Mouse (Mus musculus) intestine, postnatal 0 days (tissue): ENCODE data around the gene Arhgef15. TPM values are rescaled to one million over a fixed set of nuclear protein-coding genes. Genes with fewer than 3 reads are reported as not detected.
"Not testable (repeated sequence)": the region's sequence is repeated elsewhere in the genome, so short reads cannot be mapped to it uniquely, and the experiment has no call there.

Source experiments
- ATAC-seq: fragments of 200-750 bp; cut with Nextera tagmentation; 2 replicates; pipeline ENCODE4 v1.8.0; 2017; ENCODE audit warnings: mild to moderate bottlenecking, moderate TSS enrichment, moderate library complexity
- H3K27ac ChIP-seq: fragments of 300-500 bp; sonication (generic); 2 replicates; pipeline ENCODE4 v1.5.1; 2014; ENCODE audit warnings: mild to moderate bottlenecking, low read depth, low read length, moderate library complexity
- H3K27me3 ChIP-seq: fragments of 300-500 bp; sonication (generic); replicated peaks from 2 replicates; pipeline ENCODE4 v1.6.1; 2014; ENCODE audit warnings: low read length, mixed read lengths; ENCODE audit not compliant: control insufficient read depth, insufficient read depth
- H3K36me3 ChIP-seq: fragments of 300-500 bp; sonication (generic); 2 replicates; pipeline ENCODE4 v1.6.1; 2014; ENCODE audit warnings: mild to moderate bottlenecking, moderate library complexity; ENCODE audit not compliant: control insufficient read depth, insufficient read depth
- H3K4me1 ChIP-seq: fragments of 300-500 bp; sonication (generic); replicated peaks from 2 replicates; pipeline ENCODE4 v1.6.1; 2014; ENCODE audit warnings: antibody characterized with exemption, low read length, mixed read lengths; ENCODE audit not compliant: control insufficient read depth, insufficient read depth
- H3K4me2 ChIP-seq: fragments of 300-500 bp; sonication (generic); replicated peaks from 2 replicates; pipeline ENCODE4 v1.6.1; 2014; ENCODE audit warnings: low read depth, mild to moderate bottlenecking, moderate library complexity
- H3K4me3 ChIP-seq: fragments of 300-500 bp; sonication (generic); 2 replicates; pipeline ENCODE4 v1.5.1; 2014; ENCODE audit warnings: low read depth, low read length
- H3K9ac ChIP-seq: fragments of 300-500 bp; sonication (generic); 2 replicates; pipeline ENCODE4 v1.6.1; 2014; ENCODE audit warnings: mild to moderate bottlenecking, low read depth, low read length
- H3K9me3 ChIP-seq: fragments of 300-500 bp; sonication (generic); 2 replicates; pipeline ENCODE4 v1.6.1; 2016; ENCODE audit warnings: mixed run types; ENCODE audit not compliant: control insufficient read depth
- CTCF ChIP-seq: sonication (generic); IDR thresholded peaks from 2 replicates; pipeline ENCODE4 v1.5.1; 2016; ENCODE audit warnings: low read depth, mild to moderate bottlenecking, control low read depth, antibody characterized with exemption, moderate library complexity
- WGBS: fragments of 180-500 bp; shearing (Covaris S2); extraction: QIAGEN DNeasy Blood & Tissue Kit; methylation state at CpG from one replicate; pipeline ENCODE4 v1.1.7; 2014; 5-methylcytosine and 5-hydroxymethylcytosine counted together
- polyA plus RNA-seq: library from polyadenylated mRNA; unstranded; fragments of >200 nt; fragmentation: Nextera tagmentation; extraction: Ambion mirVana; gene quantifications from 2 replicates; pipeline ENCODE4 v1.2.1, GENCODE M21; 2015

Gene Arhgef15
- polyA plus RNA-seq, 1 experiment from 2014 or later, result 2.6 TPM

- H3K36me3 ChIP-seq, result no peaks in the 10 kb centered on the region
- TF ChIP-seq CTCF, result no peak
- ATAC-seq, result no peak
- 91% methylated on average over 1 of the region's 1 CpGs for WGBS
- no peak overlapping the region for H3K4me2 ChIP-seq
- H3K9me3 ChIP-seq, result no peaks in the 10 kb centered on the region
- H3K4me3 ChIP-seq, result no peak overlapping the region
- H3K27me3 ChIP-seq, result no peaks in the 10 kb centered on the region
- peaks cover 6% of the 10 kb centered on the region for H3K4me1 ChIP-seq
- no peak overlapping the region for H3K9ac ChIP-seq
- no peak overlapping the region for H3K27ac ChIP-seq
Measured at GRCm38 (mm10) chr11:68975601-68976000, 18.3 kb upstream of the Arhgef15 start.

DNA sequence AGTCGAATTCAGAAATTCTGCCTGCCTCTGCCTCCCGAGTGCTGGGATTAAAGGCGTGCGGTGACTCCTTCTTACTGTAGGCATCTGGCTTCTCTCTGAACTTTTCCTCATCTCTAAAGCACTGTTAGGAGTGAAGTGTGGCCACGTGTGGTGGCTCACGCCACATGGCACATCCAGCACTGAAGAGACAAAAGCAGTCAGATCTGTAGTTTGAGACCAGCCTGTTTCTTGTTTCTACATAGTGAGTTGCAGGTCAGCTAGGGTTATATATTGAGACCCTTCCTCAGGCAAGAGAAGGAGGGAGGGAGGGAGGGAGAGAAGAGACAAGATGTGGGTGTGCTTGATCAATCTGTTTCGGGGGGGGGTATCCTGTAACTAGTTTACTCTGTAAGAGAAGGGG lies 17.8 kb upstream of the Arhgef15 start, which contains the start of gene Rangrf:
Gene Rangrf, minus strand, starts transcription at position 101 of the 400 bp plus-strand sequence.
- H3K9me3 ChIP-seq, result no peaks in the 10 kb centered on the region
- no peak for TF ChIP-seq CTCF
- 80% methylated on average over 7 of the region's 7 CpGs for WGBS
- H3K27ac ChIP-seq, result no peak within 1 kb of the TSS
- H3K4me2 ChIP-seq, result peak within 1 kb of the TSS; percentile 64
- H3K4me3 ChIP-seq, result peak within 1 kb of the TSS; percentile 25
- no peak within 1 kb of the TSS for H3K9ac ChIP-seq
- H3K4me1 ChIP-seq, result peaks cover 6% of the 10 kb centered on the region
- H3K27me3 ChIP-seq, result no peaks in the 10 kb centered on the region
- no peaks in the 10 kb centered on the region for H3K36me3 ChIP-seq
- no peak for ATAC-seq

DNA sequence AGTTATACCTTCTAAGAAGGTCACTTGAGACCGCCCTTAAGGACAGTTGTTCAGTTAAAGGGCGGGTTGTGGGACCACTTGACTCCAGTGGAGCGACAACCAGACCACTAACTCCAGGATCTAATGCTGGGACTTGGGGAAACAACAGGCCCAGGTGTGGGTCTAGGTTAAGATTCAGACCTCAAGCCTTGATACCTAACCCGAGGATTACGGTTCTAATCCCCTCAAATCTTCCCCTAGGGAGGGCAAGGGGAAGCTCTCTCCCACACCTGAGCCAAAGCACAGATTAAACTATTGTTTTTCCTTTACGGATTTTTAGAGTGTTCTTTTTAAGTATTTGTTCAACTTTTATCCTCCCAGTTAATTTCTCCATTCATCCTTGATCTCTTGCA lies 16.8 kb upstream of the Arhgef15 start:
- no peak for TF ChIP-seq CTCF
- no peaks in the 10 kb centered on the region for H3K9me3 ChIP-seq
- 39% methylated on average over 6 of the region's 6 CpGs for WGBS
- no peak overlapping the region for H3K27ac ChIP-seq
- H3K36me3 ChIP-seq, result no peaks in the 10 kb centered on the region
- ATAC-seq, result no peak
- H3K27me3 ChIP-seq, result no peaks in the 10 kb centered on the region
- H3K4me3 ChIP-seq, result peak overlapping the region; percentile 25
- peak overlapping the region; percentile 64 for H3K4me2 ChIP-seq
- no peak overlapping the region for H3K9ac ChIP-seq
- H3K4me1 ChIP-seq, result peaks cover 6% of the 10 kb centered on the region

DNA sequence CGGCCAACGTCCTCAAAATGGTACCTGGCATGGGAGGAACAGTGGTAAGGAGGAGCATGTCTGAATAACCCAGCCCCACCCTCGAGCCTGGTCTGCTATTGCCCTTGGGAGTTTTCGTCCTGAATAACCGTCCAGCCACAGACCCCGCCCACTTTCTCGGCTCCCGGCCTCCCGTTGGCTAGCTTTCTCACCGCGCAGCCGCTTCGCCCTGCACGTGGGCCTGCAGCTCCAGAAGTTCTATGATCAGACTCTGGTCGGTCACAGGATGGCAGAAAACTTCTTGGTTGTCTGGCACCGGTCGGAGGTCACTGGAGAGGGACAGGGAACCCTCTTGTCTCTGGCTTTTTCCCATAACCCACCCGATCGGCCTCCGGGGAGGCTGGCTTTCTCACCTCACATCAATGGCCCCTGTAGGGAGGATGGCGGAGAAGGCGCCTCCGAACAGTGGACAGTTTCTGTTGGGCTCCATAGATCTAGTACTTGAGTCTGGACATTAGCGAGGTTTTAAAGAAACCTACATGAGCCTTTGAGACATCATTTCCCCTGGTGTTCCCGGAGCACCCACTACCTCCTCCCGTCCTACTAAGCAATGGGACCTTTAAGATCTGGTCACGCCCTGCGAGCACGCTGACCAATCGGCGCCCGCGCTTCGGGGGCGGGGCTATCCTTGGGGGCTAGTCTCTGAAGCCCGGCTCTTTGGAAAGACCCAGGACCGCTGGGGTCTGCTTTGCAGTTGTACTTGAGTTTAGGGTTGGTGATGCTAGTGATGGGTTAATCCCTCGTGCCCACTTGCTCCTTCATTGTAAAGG lies 16.2 kb upstream of the Arhgef15 start:
- not testable (repeated sequence) for H3K9ac ChIP-seq, H3K4me1 ChIP-seq, H3K36me3 ChIP-seq, H3K9me3 ChIP-seq, H3K27ac ChIP-seq, H3K27me3 ChIP-seq
- Histone ChIP-seq H3K4me2 (peak overlapping the region; percentile 64), H3K4me3 (peak overlapping the region; percentile 25)
- ATAC-seq, result peak; percentile 82
- under 1% methylated on average over 37 of the region's 38 CpGs for WGBS

- Histone ChIP-seq H3K4me3 (no peak overlapping the region), H3K4me1 (peaks cover 6% of the 10 kb centered on the region), H3K4me2 (no peak overlapping the region), H3K27ac (no peak overlapping the region), H3K9me3 (no peaks in the 10 kb centered on the region), H3K9ac (no peak overlapping the region), H3K36me3 (no peaks in the 10 kb centered on the region), H3K27me3 (no peaks in the 10 kb centered on the region)
- TF ChIP-seq CTCF, result no peak
- WGBS, result 64% methylated on average over 4 of the region's 4 CpGs
- no peak for ATAC-seq
Measured at GRCm38 (mm10) chr11:68970232-68970631, 13.0 kb upstream of the Arhgef15 start.

DNA sequence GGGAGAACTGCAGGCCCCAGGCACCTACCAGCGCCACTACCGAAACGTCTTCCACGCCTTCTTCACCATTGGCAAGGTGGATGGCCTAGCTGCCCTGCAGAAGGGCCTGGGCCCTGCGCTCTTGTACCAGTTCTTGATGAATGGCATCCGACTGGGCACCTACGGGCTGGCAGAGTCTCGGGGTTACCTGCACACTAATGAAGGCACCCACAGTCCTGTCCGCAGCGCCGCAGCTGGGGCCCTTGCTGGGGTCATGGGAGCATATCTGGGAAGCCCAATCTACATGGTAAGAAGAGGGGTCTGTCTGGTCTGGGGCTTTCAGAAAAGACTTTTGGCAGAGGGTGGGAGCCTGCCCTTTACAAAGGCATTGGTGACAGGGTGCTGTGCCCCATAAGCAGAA lies 11.5 kb upstream of the Arhgef15 start:
- Histone ChIP-seq H3K9me3 (no peaks in the 10 kb centered on the region), H3K27me3 (no peaks in the 10 kb centered on the region), H3K9ac (0 out of 2 replicates have a peak overlapping the region, but pooled peaks have one; percentile 34), H3K4me2 (peak overlapping the region; percentile 95), H3K4me1 (no peaks in the 10 kb centered on the region), H3K27ac (no peak overlapping the region), H3K36me3 (no peaks in the 10 kb centered on the region), H3K4me3 (no peak overlapping the region)
- no peak for ATAC-seq
- no peak for TF ChIP-seq CTCF
- WGBS, result 89% methylated on average over 11 of the region's 11 CpGs
